Mouse (Mus musculus): ENCODE measurements around the gene Zfp618.

GRCm38 (mm10) chr4:63055216-63055745, 89.9 kb downstream of the Zfp618 start:
- TF ChIP-seq POLR2A (IDR thresholded peaks at IDR 0.05; ENCODE audit: extremely low read depth, insufficient read depth, low read length) (no peak), CTCF (IDR thresholded peaks at IDR 0.05; ENCODE audit: extremely low read depth, insufficient read depth, low read length) (no peak)

Data from cortical plate, adult 2 months (tissue).